Mouse (Mus musculus) megakaryocyte-erythroid progenitor cell, adult 5-6 weeks (primary cell): ENCODE data around the gene Vcpkmt. TPM values are rescaled to one million over a fixed set of nuclear protein-coding genes. Genes with fewer than 3 reads are reported as not detected.

Source experiments
- ATAC-seq: replicated peaks from 2 replicates; pipeline ENCODE4 v1.8.0; 2016; ENCODE audit warnings: mild to moderate bottlenecking, inconsistent platforms; ENCODE audit not compliant: severe bottlenecking, poor library complexity, low FRiP score, low TSS enrichment
- total RNA-seq, 2 experiments: library from RNA; stranded (forward) in 1 of 2; stranded (reverse) in 1 of 2; fragments of 200-1000, 215-1000 nt in 1 of 2; fragments of >200 nt in 1 of 2; fragmentation: Nextera tagmentation in 1 of 2; gene quantifications; 2 replicates each; pipeline ENCODE4 v1.2.3; 2014 to 2017

Gene Vcpkmt
- total RNA-seq, 2 experiments from 2014 or later, result 21.3 to 25.4 TPM

- peak; percentile 74 for ATAC-seq
Measured at GRCm38 (mm10) chr12:69541663-69542062, 41.2 kb downstream of the Vcpkmt start.

- 0 out of 2 replicates have a peak, but pooled peaks have one; percentile 16 for ATAC-seq
Measured at GRCm38 (mm10) chr12:69539353-69539752, 43.5 kb downstream of the Vcpkmt start.

- no peak for ATAC-seq
Measured at GRCm38 (mm10) chr12:69538362-69538950, 44.4 kb downstream of the Vcpkmt start.

- ATAC-seq, result peak; percentile 44
Measured at GRCm38 (mm10) chr12:69537675-69538361, 45.0 kb downstream of the Vcpkmt start.

DNA sequence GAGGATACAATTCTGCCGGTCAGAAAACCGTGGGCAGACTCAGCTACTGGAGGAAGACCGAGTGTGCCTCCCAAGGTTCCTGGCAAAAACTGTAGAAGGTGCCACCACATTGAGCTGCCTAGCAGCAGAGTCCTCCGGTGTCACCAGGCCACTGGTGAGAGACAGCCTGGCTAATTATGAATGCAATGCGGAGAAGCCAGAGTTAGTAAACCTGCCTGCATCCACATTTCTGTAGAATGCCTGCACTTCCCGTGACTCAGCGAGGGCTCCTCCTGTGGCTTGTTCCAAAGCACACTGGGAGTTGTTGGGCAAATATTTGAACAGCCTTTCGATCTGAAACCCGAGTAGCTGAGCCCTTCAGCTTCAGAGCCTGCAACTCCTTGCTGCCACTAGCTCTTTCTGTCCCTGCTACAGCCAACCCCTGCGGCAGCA lies 45.6 kb downstream of the Vcpkmt start:
- no peak for ATAC-seq

- ATAC-seq, result no peak
Measured at GRCm38 (mm10) chr12:69536616-69537242, 46.1 kb downstream of the Vcpkmt start.

GRCm38 (mm10) chr12:69533237-69533636 lies 49.6 kb downstream of the Vcpkmt start:
- no peak for ATAC-seq

DNA sequence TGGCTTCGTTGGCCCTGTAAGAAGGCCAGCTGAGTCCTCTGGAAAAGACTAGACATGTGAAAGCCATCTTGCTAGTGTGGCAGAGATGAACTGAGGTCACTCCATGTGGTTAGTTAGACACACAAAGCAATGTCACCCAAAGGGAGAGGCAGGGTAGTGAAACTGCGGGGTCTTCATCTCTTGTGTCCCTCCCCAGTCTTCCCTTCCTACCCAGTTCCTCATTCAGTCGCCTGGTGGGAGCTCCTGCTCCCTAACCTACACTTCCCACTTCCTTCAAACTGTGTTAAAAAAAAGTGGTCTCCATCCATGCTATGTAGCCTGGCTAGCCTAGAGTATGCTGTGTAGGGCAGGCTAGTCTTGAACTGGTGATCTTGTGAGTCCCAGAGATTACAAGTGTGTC lies 50.3 kb downstream of the Vcpkmt start:
- no peak for ATAC-seq

DNA sequence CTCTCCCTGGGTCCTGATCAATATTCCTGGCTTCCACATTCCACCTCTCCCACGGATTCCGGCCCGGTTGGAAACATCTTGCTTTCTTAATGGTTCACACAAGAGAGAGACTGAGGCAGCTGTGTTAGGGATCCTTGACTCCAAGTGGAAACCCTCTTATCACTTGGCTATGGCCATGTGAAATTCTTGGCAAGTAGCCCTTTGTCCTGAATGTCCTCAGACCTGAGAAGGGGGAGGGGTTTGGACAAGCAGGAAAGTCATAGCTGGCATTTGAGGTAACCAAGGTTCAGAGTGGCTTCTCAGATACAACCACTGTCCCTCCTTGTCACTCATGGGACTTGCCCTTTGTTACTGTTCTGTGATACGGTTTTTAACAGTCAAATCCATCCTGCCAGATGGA lies 50.7 kb downstream of the Vcpkmt start:
- ATAC-seq, result no peak

DNA sequence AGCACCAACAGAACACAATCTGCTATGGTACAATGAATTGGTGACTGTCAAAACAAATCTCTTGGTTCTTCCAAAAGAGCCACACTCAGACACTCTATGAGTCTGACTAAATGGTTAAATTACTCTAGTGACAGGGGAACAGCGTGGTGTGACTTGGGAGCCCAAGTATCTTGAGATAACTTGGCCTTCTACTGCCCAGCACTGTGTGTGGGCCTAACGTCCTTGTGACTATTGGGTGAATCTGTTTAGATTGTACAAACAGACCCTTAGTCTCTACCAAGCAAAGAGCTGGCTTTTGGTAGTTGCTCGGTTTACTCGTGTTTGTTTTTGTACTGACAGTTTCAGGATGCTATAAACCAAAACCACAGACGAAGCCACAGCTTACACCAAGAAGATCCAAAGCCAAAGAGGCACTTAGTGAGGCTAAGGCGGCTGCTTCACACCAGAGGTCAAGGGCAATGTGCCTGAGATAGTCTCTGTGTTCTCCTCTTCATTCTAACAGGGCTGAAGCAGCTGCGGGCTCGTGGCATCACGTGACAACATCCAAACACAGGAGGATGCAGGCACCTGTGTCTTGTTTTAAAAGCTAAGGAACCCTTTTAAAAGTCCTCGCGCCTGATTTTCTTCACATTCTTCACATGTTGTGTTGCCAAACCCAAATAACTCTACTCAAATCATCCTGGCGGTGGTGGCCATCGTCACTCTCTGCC lies 53.0 kb downstream of the Vcpkmt start:
- ATAC-seq, result no peak

GRCm38 (mm10) chr12:69528275-69529032 lies 54.4 kb downstream of the Vcpkmt start:
- no peak for ATAC-seq

Other genes starting within 250 kb of the Vcpkmt start
- gene Nemf, start 225.9 kb downstream of the Vcpkmt start, total RNA-seq (2014; fragmentation: Nextera tagmentation), result 70.0 and 101 TPM in 2 replicates
- 168 and 179 TPM in 2 replicates for gene Nemf, start 225.9 kb downstream of the Vcpkmt start, total RNA-seq (2017)
- 76.7 and 105 TPM in 2 replicates for gene Arf6, start 210.9 kb downstream of the Vcpkmt start, total RNA-seq (2014; fragmentation: Nextera tagmentation)
- gene Arf6, start 210.9 kb downstream of the Vcpkmt start, total RNA-seq (2017), result 98.8 and 150 TPM in 2 replicates
- gene Gm9887, start 210.6 kb downstream of the Vcpkmt start, total RNA-seq (2014; fragmentation: Nextera tagmentation), result not detected in 2 replicates
- gene Gm9887, start 210.6 kb downstream of the Vcpkmt start, total RNA-seq (2017), result not detected in 2 replicates
- gene Sos2, start 98.8 kb upstream of the Vcpkmt start, total RNA-seq (2014; fragmentation: Nextera tagmentation), result 64.5 and 74.0 TPM in 2 replicates
- 30.2 and 36.3 TPM in 2 replicates for gene Sos2, start 98.8 kb upstream of the Vcpkmt start, total RNA-seq (2017)
- 25.7 and 36.9 TPM in 2 replicates for gene L2hgdh, start 141.8 kb upstream of the Vcpkmt start, total RNA-seq (2014; fragmentation: Nextera tagmentation)
- gene L2hgdh, start 141.8 kb upstream of the Vcpkmt start, total RNA-seq (2017), result 27.9 and 54.3 TPM in 2 replicates
- gene Atp5s, start 141.9 kb upstream of the Vcpkmt start, total RNA-seq (2014; fragmentation: Nextera tagmentation), result 35.6 and 62.7 TPM in 2 replicates
- 10.6 and 13.0 TPM in 2 replicates for gene Atp5s, start 141.9 kb upstream of the Vcpkmt start, total RNA-seq (2017)
- 0.27 and 0.57 TPM in 2 replicates for gene Cdkl1, start 208.2 kb upstream of the Vcpkmt start, total RNA-seq (2014; fragmentation: Nextera tagmentation)
- gene Cdkl1, start 208.2 kb upstream of the Vcpkmt start, total RNA-seq (2017), result 1.2 and 2.1 TPM in 2 replicates